Mouse (Mus musculus): ENCODE measurements around the gene Gm11042. TPM values are rescaled to one million over a fixed set of nuclear protein-coding genes. Genes with fewer than 3 reads are reported as not detected.
A peak's percentile ranks its signal among the peaks of the same experiment; 100 is the strongest.

Gm11042 gene
- polyA plus RNA-seq, 1 experiment from 2014 or later = not detected

DNA sequence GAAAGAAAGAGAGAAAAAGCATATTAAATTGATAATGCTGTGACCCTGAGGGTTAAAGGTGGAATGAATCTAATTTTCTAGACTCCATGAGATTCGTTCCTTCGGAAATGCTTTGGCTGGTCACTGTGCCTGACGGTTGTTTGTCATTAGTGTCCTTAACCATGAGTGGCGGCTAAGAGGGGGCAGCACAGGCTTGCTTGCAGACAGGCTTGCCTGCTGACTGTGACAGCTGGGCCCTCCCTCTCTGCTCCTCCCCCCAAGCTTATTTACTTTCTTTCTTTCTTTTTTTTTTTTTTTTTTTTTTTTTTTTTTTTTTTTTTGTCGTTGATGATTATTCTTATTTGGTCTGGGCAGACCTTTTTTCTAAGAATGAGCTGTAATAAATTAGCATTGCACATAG lies 19.8 kb downstream of the Gm11042 start:
- no peak for DNase-seq (ENCODE audit: low spot score)
- TF ChIP-seq CTCF (IDR thresholded peaks at IDR 0.05) (no peak), EP300 (IDR thresholded peaks at IDR 0.05) (no peak)
- Histone ChIP-seq H3K4me2 (replicated peaks; ENCODE audit: low read depth, low read length) (no peak overlapping the region), H3K4me1 (ENCODE audit: insufficient read depth, low read depth, low read length) (no peaks in the 10 kb centered on the region), H3K27ac (ENCODE audit: low read length) (no peak overlapping the region), H3K36me3 (ENCODE audit: insufficient read depth, low read length) (no peaks in the 10 kb centered on the region), H3K27me3 (replicated peaks; ENCODE audit: insufficient read depth, low read length) (no peaks in the 10 kb centered on the region), H3K4me3 (ENCODE audit: low read depth, low read length) (no peak overlapping the region), H3K9ac (replicated peaks; ENCODE audit: low read depth) (no peak overlapping the region), H3K9me3 (ENCODE audit: low read length) (no peaks in the 10 kb centered on the region)
- WGBS = 29% methylated on average over 5 of the region's 5 CpGs
- no peak for ATAC-seq

DNA sequence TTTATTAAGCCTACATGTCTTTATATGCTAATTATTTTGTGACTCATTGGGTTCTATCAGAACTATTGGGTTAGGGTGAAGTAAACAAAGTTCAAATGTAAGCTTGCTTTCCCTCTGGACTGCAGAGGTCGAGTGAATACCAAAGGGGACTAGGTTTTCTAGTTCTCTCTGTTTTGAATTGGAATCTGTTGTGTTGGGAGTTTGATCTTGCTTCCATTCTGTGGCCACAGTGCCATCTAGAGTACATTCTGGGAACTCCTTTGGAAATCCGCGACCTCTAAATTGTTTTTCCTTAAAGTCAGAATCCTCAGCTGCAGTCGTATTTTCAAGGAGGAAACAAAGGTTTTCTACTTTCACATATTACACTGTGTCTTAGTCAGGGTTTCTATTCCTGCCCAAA lies 22.6 kb downstream of the Gm11042 start:
- TF ChIP-seq CTCF (IDR thresholded peaks at IDR 0.05) (peak; percentile 76), EP300 (IDR thresholded peaks at IDR 0.05) (no peak)
- no peak overlapping the region for H3K9ac ChIP-seq (replicated peaks; ENCODE audit: low read depth)
- 5% methylated on average over 4 of the region's 4 CpGs for WGBS
- H3K4me3 ChIP-seq (ENCODE audit: low read depth, low read length) = no peak overlapping the region
- H3K4me2 ChIP-seq (replicated peaks; ENCODE audit: low read depth, low read length) = no peak overlapping the region
- ATAC-seq (no peak), DNase-seq (ENCODE audit: low spot score) (peak; percentile 63)
- no peak overlapping the region for H3K27ac ChIP-seq (ENCODE audit: low read length)
- no peaks in the 10 kb centered on the region for H3K36me3 ChIP-seq (ENCODE audit: insufficient read depth, low read length)
- H3K27me3 ChIP-seq (replicated peaks; ENCODE audit: insufficient read depth, low read length) = no peaks in the 10 kb centered on the region
- H3K9me3 ChIP-seq (ENCODE audit: low read length) = no peaks in the 10 kb centered on the region
- H3K4me1 ChIP-seq (ENCODE audit: insufficient read depth, low read depth, low read length) = no peaks in the 10 kb centered on the region

DNA sequence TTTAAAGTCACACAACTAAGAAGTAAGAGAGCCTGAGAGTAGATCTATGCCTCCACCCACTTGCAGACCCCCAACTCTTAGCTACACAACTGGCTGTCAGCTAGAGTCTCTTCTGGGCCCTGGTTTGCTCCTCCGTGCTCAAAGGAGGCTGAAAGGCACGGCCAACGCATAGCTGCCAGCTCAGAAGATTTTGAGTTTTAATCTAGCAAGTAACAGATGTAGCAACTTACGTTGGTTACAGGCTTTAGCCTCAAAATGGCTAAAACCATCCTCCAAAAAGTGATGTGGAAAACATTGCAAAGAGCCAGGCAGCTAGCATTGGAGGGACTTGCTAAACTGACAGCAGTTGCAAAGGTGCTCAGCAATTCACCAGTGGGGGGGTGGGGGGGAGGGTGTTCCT lies 25.2 kb downstream of the Gm11042 start:
- Histone ChIP-seq H3K4me1 (ENCODE audit: insufficient read depth, low read depth, low read length) (no peaks in the 10 kb centered on the region), H3K27me3 (replicated peaks; ENCODE audit: insufficient read depth, low read length) (no peaks in the 10 kb centered on the region), H3K9me3 (ENCODE audit: low read length) (no peaks in the 10 kb centered on the region), H3K27ac (ENCODE audit: low read length) (no peak overlapping the region), H3K4me3 (ENCODE audit: low read depth, low read length) (no peak overlapping the region), H3K4me2 (replicated peaks; ENCODE audit: low read depth, low read length) (no peak overlapping the region), H3K36me3 (ENCODE audit: insufficient read depth, low read length) (no peaks in the 10 kb centered on the region), H3K9ac (replicated peaks; ENCODE audit: low read depth) (no peak overlapping the region)
- DNase-seq (ENCODE audit: low spot score) (no peak), ATAC-seq (no peak)
- TF ChIP-seq EP300 (IDR thresholded peaks at IDR 0.05) (no peak), CTCF (IDR thresholded peaks at IDR 0.05) (no peak)
- 71% methylated on average over 4 of the region's 4 CpGs for WGBS

DNA sequence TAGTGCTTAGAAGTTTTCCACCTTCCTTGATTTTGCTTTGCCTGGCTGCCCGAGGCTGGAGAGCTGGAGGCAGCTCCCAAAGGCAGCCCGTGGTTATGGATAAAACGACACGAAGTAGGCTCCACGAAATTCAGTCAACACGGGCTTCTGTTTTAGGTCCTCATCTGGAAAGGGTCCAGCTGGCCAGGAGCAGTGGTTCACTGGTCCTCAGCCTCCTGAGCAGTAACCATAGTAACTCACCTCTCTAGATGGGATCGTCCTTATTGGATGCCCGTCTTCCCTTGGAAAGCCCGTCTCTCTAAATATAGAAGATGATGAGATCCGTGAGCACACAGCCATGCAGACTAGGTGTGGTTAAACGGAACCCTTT lies 31.5 kb downstream of the Gm11042 start:
- H3K9me3 ChIP-seq (ENCODE audit: low read length) = no peaks in the 10 kb centered on the region
- H3K27ac ChIP-seq (ENCODE audit: low read length) = no peak overlapping the region
- H3K4me3 ChIP-seq (ENCODE audit: low read depth, low read length) = no peak overlapping the region
- H3K36me3 ChIP-seq (ENCODE audit: insufficient read depth, low read length) = no peaks in the 10 kb centered on the region
- ATAC-seq (no peak), DNase-seq (ENCODE audit: low spot score) (no peak)
- H3K9ac ChIP-seq (replicated peaks; ENCODE audit: low read depth) = no peak overlapping the region
- peaks cover 19% of the 10 kb centered on the region for H3K27me3 ChIP-seq (replicated peaks; ENCODE audit: insufficient read depth, low read length)
- TF ChIP-seq CTCF (IDR thresholded peaks at IDR 0.05) = no peak
- no peak for TF ChIP-seq EP300 (IDR thresholded peaks at IDR 0.05)
- WGBS = 3% methylated on average over 11 of the region's 11 CpGs
- no peaks in the 10 kb centered on the region; the same call in 1 of the 2 replicates for H3K4me1 ChIP-seq (ENCODE audit: insufficient read depth, low read depth, low read length)
- H3K4me2 ChIP-seq (replicated peaks; ENCODE audit: low read depth, low read length) = peak overlapping the region; percentile 49; the same call in 1 of the 2 replicates

DNA sequence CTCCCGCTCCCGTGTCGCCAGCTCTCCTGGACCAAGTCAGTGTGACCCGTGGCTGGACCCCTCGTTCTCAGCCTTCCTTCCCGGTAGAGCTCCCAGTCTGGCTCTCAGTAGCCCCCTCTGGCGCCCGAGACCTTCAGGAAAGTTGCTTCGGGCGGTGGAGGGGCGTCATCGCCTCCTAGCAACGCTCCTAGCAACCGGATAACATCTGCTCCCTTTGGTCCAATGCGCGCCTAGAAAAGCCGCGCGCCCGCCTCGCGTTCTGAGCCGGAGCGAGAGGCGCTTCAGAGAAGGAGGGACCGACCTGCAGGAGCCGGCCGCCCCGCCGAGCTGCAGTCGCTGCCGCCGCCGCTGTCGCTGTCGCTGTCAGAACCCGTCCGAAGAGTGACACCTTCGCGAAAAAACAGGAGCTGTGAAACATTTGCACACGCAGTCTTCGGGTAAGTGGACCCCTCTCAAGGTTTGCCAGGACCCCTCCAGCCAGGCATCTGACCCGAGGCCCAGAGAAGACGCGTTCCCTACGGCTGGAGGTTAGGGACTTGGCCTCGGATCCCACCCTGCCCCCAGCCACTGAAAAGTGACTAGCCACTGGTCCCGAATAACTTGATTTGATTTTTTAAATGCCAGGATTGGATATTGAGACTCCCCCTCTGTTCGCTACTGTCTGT lies 32.0 kb downstream of the Gm11042 start:
- Histone ChIP-seq H3K4me2 (replicated peaks; ENCODE audit: low read depth, low read length) (peak overlapping the region; percentile 49), H3K4me1 (ENCODE audit: insufficient read depth, low read depth, low read length) (no peaks in the 10 kb centered on the region; the same call in 1 of the 2 replicates), H3K27ac (ENCODE audit: low read length) (no peak overlapping the region), H3K27me3 (replicated peaks; ENCODE audit: insufficient read depth, low read length) (peaks cover 19% of the 10 kb centered on the region), H3K9me3 (ENCODE audit: low read length) (no peaks in the 10 kb centered on the region), H3K36me3 (ENCODE audit: insufficient read depth, low read length) (no peaks in the 10 kb centered on the region), H3K4me3 (ENCODE audit: low read depth, low read length) (peak overlapping the region; percentile 21; the same call in 1 of the 2 replicates), H3K9ac (replicated peaks; ENCODE audit: low read depth) (no peak overlapping the region)
- DNase-seq (ENCODE audit: low spot score) (peak; percentile 76), ATAC-seq (peak; percentile 92)
- WGBS = under 1% methylated on average over 48 of the region's 49 CpGs
- TF ChIP-seq CTCF (IDR thresholded peaks at IDR 0.05) (peak; percentile 62), EP300 (IDR thresholded peaks at IDR 0.05) (no peak)

DNA sequence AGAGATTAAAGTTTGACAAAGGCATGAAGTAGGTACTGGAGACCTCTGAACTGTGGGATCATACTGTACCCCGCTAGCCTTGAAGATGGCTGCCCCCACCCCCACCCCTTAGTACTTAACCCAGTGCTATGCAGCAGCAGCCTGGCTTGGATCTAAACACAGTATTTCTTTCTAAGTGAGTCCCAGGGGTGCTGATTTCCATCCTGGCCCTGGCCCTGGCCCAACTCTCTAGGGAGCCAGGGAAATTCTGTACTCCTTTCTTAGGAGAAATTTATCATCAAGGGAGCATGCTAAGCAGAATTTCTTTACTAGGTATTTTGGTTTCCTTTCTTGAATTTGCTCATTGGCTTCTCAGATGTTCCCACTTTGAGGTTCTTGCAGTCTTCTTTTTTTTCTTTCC lies 33.3 kb downstream of the Gm11042 start:
- ATAC-seq = no peak
- WGBS = 70% methylated on average over 1 of the region's 1 CpGs

More for the DNA sequence above, 33.3 kb downstream of the Gm11042 start:
- DNase-seq (ENCODE audit: low spot score) = no peak
- no peak for TF ChIP-seq CTCF (IDR thresholded peaks at IDR 0.05)
- H3K4me2 ChIP-seq (replicated peaks; ENCODE audit: low read depth, low read length) = no peak overlapping the region
- H3K4me1 ChIP-seq (ENCODE audit: insufficient read depth, low read depth, low read length) = no peaks in the 10 kb centered on the region; the same call in 1 of the 2 replicates
- peaks cover 19% of the 10 kb centered on the region for H3K27me3 ChIP-seq (replicated peaks; ENCODE audit: insufficient read depth, low read length)
- no peak overlapping the region for H3K9ac ChIP-seq (replicated peaks; ENCODE audit: low read depth)
- H3K9me3 ChIP-seq (ENCODE audit: low read length) = no peaks in the 10 kb centered on the region
- no peak overlapping the region for H3K4me3 ChIP-seq (ENCODE audit: low read depth, low read length)
- H3K27ac ChIP-seq (ENCODE audit: low read length) = no peak overlapping the region
- H3K36me3 ChIP-seq (ENCODE audit: insufficient read depth, low read length) = no peaks in the 10 kb centered on the region
